Mouse (Mus musculus) spleen, adult 2 months (tissue): ENCODE measurements around the gene Ndufs5. TPM values are rescaled to one million over a fixed set of nuclear protein-coding genes. Genes with fewer than 3 reads are reported as not detected.

Experiments
- DNase-seq, 2 experiments: peaks; one replicate each; pipeline versions ENCODE4 v3.0.0 to v3.0.0-alpha.2; 2012 to 2021; ENCODE audit warnings: low spot score in 2 of 2, low read depth in 1 of 2
- H3K27ac ChIP-seq: fragments of 200-500 bp; 2 replicates; pipeline ENCODE4 v1.5.1; 2012; ENCODE audit warnings: low read length, inconsistent platforms; ENCODE audit not compliant: insufficient read depth
- H3K27me3 ChIP-seq: fragments of 200-500 bp; 2 replicates; pipeline ENCODE4 v1.6.1; 2012; ENCODE audit warnings: mild to moderate bottlenecking, moderate library complexity, low read length, inconsistent platforms; ENCODE audit not compliant: control insufficient read depth, insufficient read depth
- H3K36me3 ChIP-seq: fragments of 200-500 bp; 2 replicates; pipeline ENCODE4 v1.6.1; 2012; ENCODE audit warnings: mild to moderate bottlenecking, low read length, inconsistent platforms; ENCODE audit not compliant: control insufficient read depth, insufficient read depth
- H3K4me1 ChIP-seq: fragments of 200-500 bp; 2 replicates; pipeline ENCODE4 v1.6.1; 2011; ENCODE audit warnings: inconsistent platforms; ENCODE audit not compliant: control insufficient read depth, insufficient read depth, insufficient read length
- H3K4me3 ChIP-seq: fragments of 200-500 bp; 2 replicates; pipeline ENCODE4 v1.5.1; 2011; ENCODE audit warnings: mild to moderate bottlenecking, inconsistent platforms; ENCODE audit not compliant: insufficient read depth, insufficient read length; ENCODE audit errors: extremely low read depth
- CTCF ChIP-seq: fragments of 200-500 bp; IDR thresholded peaks from 2 replicates; pipeline ENCODE4 v1.5.1; 2011; ENCODE audit warnings: mild to moderate bottlenecking, inconsistent platforms; ENCODE audit not compliant: insufficient read depth, insufficient read length, insufficient replicate concordance; ENCODE audit errors: extremely low read depth
- POLR2A ChIP-seq: fragments of 200-500 bp; IDR thresholded peaks from 2 replicates; pipeline ENCODE4 v1.6.1; 2011; ENCODE audit warnings: low read depth, low read length, inconsistent platforms
- WGBS: fragments of 180-500 bp; shearing (Covaris S2); methylation state at CpG from one replicate; pipeline ENCODE4 v1.1.7; 2018; 5-methylcytosine and 5-hydroxymethylcytosine counted together
- polyA plus RNA-seq: library from polyadenylated mRNA; depleted of rRNA; stranded (reverse); fragments of >200 nt; gene quantifications from 2 replicates; pipeline ENCODE4 v1.2.3, GENCODE M21; 2012

Gene Ndufs5
- polyA plus RNA-seq, 1 experiment, result 10.4 TPM

DNA sequence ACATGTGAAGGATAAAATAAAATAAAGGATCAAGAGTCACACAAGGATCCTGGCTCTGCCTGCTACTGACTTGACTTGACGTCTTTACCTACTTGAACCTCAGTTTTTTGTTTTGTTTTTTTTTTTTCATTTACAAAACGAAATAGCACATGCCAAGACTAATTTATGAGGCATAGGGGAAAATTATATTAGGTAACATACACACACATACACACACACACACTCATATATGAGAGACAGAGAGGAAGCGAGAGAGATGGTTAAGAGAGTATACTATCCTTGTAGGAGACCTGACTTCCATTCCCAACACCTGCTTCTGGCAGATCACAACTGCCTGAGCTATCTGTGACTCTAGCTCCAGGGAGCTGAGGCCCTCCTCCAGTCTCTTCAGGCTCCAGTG is 33.7 kb downstream of the Ndufs5 start, which contains the start of gene Macf1:
Gene Macf1 (minus strand): TSS at position 101 of the 400 bp plus-strand sequence.
- peaks cover 5% of the 10 kb centered on the region; the same call in 1 of the 2 replicates for H3K4me1 ChIP-seq
- WGBS, result 81% methylated on average over 3 of the region's 3 CpGs
- H3K27ac ChIP-seq, result no peak within 1 kb of the TSS
- H3K4me3 ChIP-seq, result no peak within 1 kb of the TSS
- DNase-seq, result no peak
- TF ChIP-seq POLR2A, result no peak
- no peak for TF ChIP-seq CTCF
- no peaks in the 10 kb centered on the region for H3K36me3 ChIP-seq
- peaks cover 16% of the 10 kb centered on the region for H3K27me3 ChIP-seq

- Histone ChIP-seq H3K4me3 (no peak overlapping the region), H3K27me3 (peaks cover 13% of the 10 kb centered on the region)
Measured at GRCm38 (mm10) chr4:123682291-123682690, 35.7 kb downstream of the Ndufs5 start.

DNA sequence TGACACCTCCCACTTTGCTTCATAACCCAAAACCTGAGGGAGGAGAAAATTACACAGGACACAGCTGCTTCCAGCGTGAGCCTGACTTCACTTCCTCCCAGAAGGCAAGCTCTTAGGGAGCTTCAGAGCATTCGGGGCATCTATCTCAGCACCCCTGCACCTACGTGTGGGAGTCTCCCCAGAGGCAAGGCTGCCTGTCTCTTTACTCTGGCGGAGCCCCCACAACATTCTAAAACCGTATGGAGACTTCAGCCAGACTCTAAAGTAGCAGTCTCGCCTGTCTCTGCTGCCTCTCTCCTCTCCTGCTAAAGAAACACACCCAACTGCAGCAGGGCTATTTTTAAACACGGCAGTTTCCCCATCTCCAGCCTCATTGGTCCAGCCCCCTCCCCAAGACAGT is 37.0 kb downstream of the Ndufs5 start:
- no peaks in the 10 kb centered on the region for H3K36me3 ChIP-seq

More at GRCm38 (mm10) chr4:123682291-123682690, 35.7 kb downstream of the Ndufs5 start:
- DNase-seq, result no peak
- 91% methylated on average over 8 of the region's 8 CpGs for WGBS
- H3K4me1 ChIP-seq, result peaks cover 5% of the 10 kb centered on the region; the same call in 1 of the 2 replicates
- no peaks in the 10 kb centered on the region for H3K36me3 ChIP-seq
- TF ChIP-seq CTCF (no peak), POLR2A (no peak)
- H3K27ac ChIP-seq, result no peak overlapping the region

GRCm38 (mm10) chr4:123677060-123677804 is 40.8 kb downstream of the Ndufs5 start:
- DNase-seq, result no peak
- H3K27me3 ChIP-seq, result no peaks in the 10 kb centered on the region

More for the DNA sequence above, 37.0 kb downstream of the Ndufs5 start:
- Histone ChIP-seq H3K27ac (no peak overlapping the region), H3K27me3 (no peaks in the 10 kb centered on the region), H3K4me1 (no peaks in the 10 kb centered on the region), H3K4me3 (no peak overlapping the region)
- 11% methylated on average over 7 of the region's 7 CpGs for WGBS
- no peak for DNase-seq
- TF ChIP-seq POLR2A (no peak), CTCF (no peak)

GRCm38 (mm10) chr4:123670598-123670997 is 47.4 kb downstream of the Ndufs5 start:
- Histone ChIP-seq H3K36me3 (no peaks in the 10 kb centered on the region), H3K27ac (no peak overlapping the region), H3K27me3 (no peaks in the 10 kb centered on the region), H3K4me3 (no peak overlapping the region), H3K4me1 (no peaks in the 10 kb centered on the region)
- TF ChIP-seq CTCF (no peak), POLR2A (no peak)
- DNase-seq, result no peak

More at GRCm38 (mm10) chr4:123677060-123677804, 40.8 kb downstream of the Ndufs5 start:
- TF ChIP-seq POLR2A (no peak), CTCF (no peak)
- Histone ChIP-seq H3K4me1 (no peaks in the 10 kb centered on the region), H3K36me3 (no peaks in the 10 kb centered on the region), H3K4me3 (no peak overlapping the region), H3K27ac (no peak overlapping the region)
- WGBS, result 89% methylated on average over 10 of the region's 10 CpGs

GRCm38 (mm10) chr4:123669696-123670095 is 48.3 kb downstream of the Ndufs5 start:
- Histone ChIP-seq H3K27me3 (peaks cover under 1% of the 10 kb centered on the region), H3K4me3 (no peak overlapping the region), H3K36me3 (no peaks in the 10 kb centered on the region), H3K4me1 (no peaks in the 10 kb centered on the region; the same call in 1 of the 2 replicates), H3K27ac (no peak overlapping the region)
- no peak for DNase-seq
- WGBS, result 84% methylated on average over 6 of the region's 6 CpGs
- TF ChIP-seq POLR2A, result no peak
- no peak for TF ChIP-seq CTCF
